Mouse (Mus musculus) limb, embryonic 11.5 days (tissue): ENCODE measurements around the gene Cilp. TPM values are rescaled to one million over a fixed set of nuclear protein-coding genes. Genes with fewer than 3 reads are reported as not detected.
"Not testable (repeated sequence)": the region's sequence is repeated elsewhere in the genome, so short reads cannot be mapped to it uniquely, and the experiment has no call there.

Experiments used
- ATAC-seq: fragments of 200-750 bp; cut with Nextera tagmentation; 2 replicates; pipeline ENCODE4 v1.8.0; 2017; ENCODE audit warnings: low read depth; ENCODE audit not compliant: insufficient number of reproducible peaks, low FRiP score, low TSS enrichment
- DNase-seq: peaks from one replicate; pipeline ENCODE4 v3.0.0-alpha.2; 2015; ENCODE audit warnings: low spot score
- H3K27ac ChIP-seq: fragments of 300-500 bp; sonication (generic); replicated peaks from 2 replicates; pipeline ENCODE4 v1.5.1; 2014; ENCODE audit warnings: low read depth, mild to moderate bottlenecking, low read length
- H3K27me3 ChIP-seq: fragments of 300-500 bp; sonication (generic); 2 replicates; pipeline ENCODE4 v1.6.1; 2014; ENCODE audit warnings: mild to moderate bottlenecking, low read length, mixed read lengths; ENCODE audit not compliant: control insufficient read depth, insufficient read depth
- H3K36me3 ChIP-seq: fragments of 300-500 bp; sonication (generic); 2 replicates; pipeline ENCODE4 v1.6.1; 2014; ENCODE audit warnings: mild to moderate bottlenecking, low read length, moderate library complexity, mixed read lengths; ENCODE audit not compliant: control insufficient read depth, insufficient read depth
- H3K4me1 ChIP-seq: fragments of 300-500 bp; sonication (generic); 2 replicates; pipeline ENCODE4 v1.6.1; 2014; ENCODE audit warnings: low read length, mixed read lengths; ENCODE audit not compliant: control insufficient read depth, insufficient read depth
- H3K4me2 ChIP-seq: fragments of 300-500 bp; sonication (generic); 2 replicates; pipeline ENCODE4 v1.6.1; 2014; ENCODE audit warnings: low read depth, mild to moderate bottlenecking, moderate library complexity; ENCODE audit not compliant: severe bottlenecking
- H3K4me3 ChIP-seq: fragments of 300-500 bp; sonication (generic); 2 replicates; pipeline ENCODE4 v1.5.1; 2014; ENCODE audit warnings: low read depth, low read length
- H3K9ac ChIP-seq: fragments of 300-500 bp; sonication (generic); 2 replicates; pipeline ENCODE4 v1.6.1; 2014; ENCODE audit warnings: mild to moderate bottlenecking, low read length
- H3K9me3 ChIP-seq: fragments of 300-500 bp; sonication (generic); 2 replicates; pipeline ENCODE4 v1.6.1; 2016; ENCODE audit warnings: low read length; ENCODE audit not compliant: control insufficient read depth
- WGBS: fragments of 180-500 bp; shearing (Covaris S2); extraction: QIAGEN DNeasy Blood & Tissue Kit; methylation state at CpG from one replicate; pipeline ENCODE4 v1.1.7; 2014; 5-methylcytosine and 5-hydroxymethylcytosine counted together
- polyA plus RNA-seq: library from polyadenylated mRNA; unstranded; fragments of >200 nt; fragmentation: Nextera tagmentation; extraction: Ambion mirVana; gene quantifications from 2 replicates; pipeline ENCODE4 v1.2.1, GENCODE M21; 2014

Gene Cilp
- polyA plus RNA-seq, 1 experiment from 2014 or later: 0.11 TPM

DNA sequence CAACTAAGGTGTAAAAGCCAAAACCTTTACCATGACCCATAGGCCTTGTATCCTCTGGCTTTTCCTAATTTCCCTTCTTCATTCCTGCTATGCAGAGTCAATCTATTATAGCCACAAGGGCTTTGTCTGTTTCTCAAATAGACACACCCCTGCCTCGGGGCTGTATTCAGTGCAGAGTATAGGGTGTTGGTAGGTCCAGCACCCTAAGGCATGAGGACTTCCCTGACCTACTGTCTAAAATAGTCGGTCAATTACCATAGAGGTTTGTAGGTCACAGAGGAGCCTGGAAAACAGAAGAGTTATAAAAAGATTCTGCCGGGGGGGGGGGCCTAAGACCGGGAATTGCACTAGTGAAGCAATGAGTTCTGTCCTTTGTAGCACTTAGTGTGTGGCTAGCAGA, 8.9 kb downstream of the Cilp start:
- Histone ChIP-seq H3K4me1 (no peaks in the 10 kb centered on the region), H3K4me2 (no peak overlapping the region)

DNA sequence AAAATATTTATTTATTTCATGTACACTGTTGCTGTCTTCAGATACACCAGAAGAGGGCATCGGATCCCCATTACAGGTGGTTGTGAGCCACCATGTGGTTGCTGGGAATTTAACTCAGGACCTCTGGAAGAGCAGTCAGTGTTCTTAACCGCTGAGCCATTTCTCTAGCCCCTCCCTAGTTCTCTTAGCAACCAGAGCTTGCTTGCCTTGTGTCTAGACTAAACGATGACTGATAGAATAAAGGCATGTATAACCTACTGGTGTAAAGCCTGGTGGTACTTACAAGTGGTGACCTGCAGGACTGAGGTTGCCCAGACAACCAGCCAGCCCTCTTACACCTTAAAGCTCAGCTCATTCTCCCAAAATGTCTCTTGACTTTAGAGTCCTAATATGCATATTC, 9.9 kb downstream of the Cilp start:
- H3K36me3 ChIP-seq, H3K4me3 ChIP-seq, DNase-seq, H3K4me2 ChIP-seq, H3K4me1 ChIP-seq, ATAC-seq, H3K9ac ChIP-seq, H3K9me3 ChIP-seq, H3K27ac ChIP-seq, H3K27me3 ChIP-seq: not testable (repeated sequence)
- 83% methylated on average over 3 of the region's 3 CpGs for WGBS

More for the DNA sequence above, 8.9 kb downstream of the Cilp start:
- DNase-seq: no peak
- 77% methylated on average over 4 of the region's 4 CpGs for WGBS
- Histone ChIP-seq H3K36me3 (no peaks in the 10 kb centered on the region), H3K9me3 (no peaks in the 10 kb centered on the region), H3K27ac (no peak overlapping the region), H3K27me3 (no peaks in the 10 kb centered on the region), H3K4me3 (no peak overlapping the region), H3K9ac (no peak overlapping the region)
- no peak for ATAC-seq

DNA sequence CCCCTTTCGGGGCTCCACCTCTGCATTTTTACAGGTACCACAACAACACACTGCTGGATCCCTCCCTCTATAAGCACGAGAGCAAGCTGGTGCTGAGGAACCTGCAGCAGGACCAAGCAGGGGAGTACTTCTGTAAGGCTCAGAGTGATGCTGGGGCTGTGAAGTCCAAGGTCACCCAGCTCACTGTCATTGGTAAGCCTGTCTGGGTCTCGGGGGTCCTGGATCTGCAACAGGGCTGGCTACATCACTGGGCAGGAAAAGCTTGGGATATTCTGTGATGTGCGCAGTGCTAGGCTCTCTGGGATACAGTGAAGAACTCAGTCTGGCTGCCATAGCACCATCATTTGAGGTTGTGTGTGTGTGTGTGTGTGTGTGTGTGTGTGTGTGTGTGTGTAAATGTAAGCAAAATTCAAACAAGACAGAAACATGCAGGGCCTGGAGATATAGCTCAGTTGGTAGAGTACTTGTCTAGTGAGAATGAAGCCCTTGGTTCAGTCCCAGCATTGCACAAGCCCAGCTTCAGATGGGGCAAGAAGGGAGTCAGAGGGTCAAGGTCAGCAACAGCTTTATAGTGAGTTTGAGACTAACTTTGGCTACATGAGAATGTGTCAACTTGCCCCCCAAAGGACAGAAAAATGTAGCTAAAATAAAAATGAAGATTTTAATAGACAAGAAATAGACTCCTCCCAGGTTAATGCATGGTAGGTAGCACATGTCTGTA, 11.0 kb downstream of the Cilp start:
- DNase-seq (no peak), ATAC-seq (no peak)

DNA sequence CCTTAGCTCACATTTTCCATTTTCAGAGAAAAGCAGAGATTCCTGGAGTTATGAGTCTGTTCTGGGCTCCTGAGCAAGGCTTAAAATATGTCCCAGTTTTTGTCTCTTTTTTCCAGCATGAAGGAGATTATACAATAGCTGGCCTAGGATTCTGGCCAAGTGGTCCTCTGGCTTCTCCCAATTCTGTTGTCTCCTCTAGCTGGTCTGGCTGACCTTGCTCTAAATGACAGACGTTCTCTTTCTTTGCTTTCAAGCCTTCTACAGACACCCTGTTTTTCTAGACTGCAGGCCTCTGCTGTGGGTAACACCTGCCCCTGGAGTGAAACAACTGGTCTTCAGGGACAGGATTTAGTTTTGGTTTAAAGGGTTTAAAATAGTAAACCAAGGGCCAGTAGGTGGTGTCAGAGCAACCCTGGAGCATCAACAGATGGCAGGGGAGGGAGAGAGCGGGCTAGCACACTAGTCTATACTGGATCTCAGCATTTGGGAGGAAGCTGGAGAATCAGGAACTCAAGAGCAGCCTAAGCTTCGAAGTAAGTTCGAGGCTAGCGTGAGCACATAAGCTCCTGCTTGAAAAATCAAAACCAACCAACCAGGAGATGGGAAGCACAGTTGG, 16.7 kb downstream of the Cilp start:
- no peaks in the 10 kb centered on the region for H3K4me1 ChIP-seq
- H3K9ac ChIP-seq: no peak overlapping the region
- H3K27me3 ChIP-seq: no peaks in the 10 kb centered on the region
- WGBS: 79% methylated on average over 5 of the region's 5 CpGs
- no peaks in the 10 kb centered on the region for H3K36me3 ChIP-seq
- no peak overlapping the region for H3K4me3 ChIP-seq
- ATAC-seq: no peak
- no peak for DNase-seq
- H3K9me3 ChIP-seq: no peaks in the 10 kb centered on the region
- H3K27ac ChIP-seq: no peak overlapping the region
- no peak overlapping the region for H3K4me2 ChIP-seq

More for the DNA sequence above, 11.0 kb downstream of the Cilp start:
- no peaks in the 10 kb centered on the region for H3K4me1 ChIP-seq
- 78% methylated on average over 4 of the region's 4 CpGs for WGBS
- H3K27me3 ChIP-seq: no peaks in the 10 kb centered on the region
- no peak overlapping the region for H3K9ac ChIP-seq
- H3K4me3 ChIP-seq: no peak overlapping the region
- no peaks in the 10 kb centered on the region for H3K9me3 ChIP-seq
- H3K4me2 ChIP-seq: no peak overlapping the region
- H3K36me3 ChIP-seq: no peaks in the 10 kb centered on the region
- H3K27ac ChIP-seq: no peak overlapping the region

GRCm38 (mm10) chr9:65283301-65283700, 18.3 kb downstream of the Cilp start:
- DNase-seq: peak; percentile 48
- WGBS: 3% methylated on average over 3 of the region's 3 CpGs

GRCm38 (mm10) chr9:65288252-65288651, 23.3 kb downstream of the Cilp start:
- H3K4me2 ChIP-seq, H3K4me1 ChIP-seq, H3K9ac ChIP-seq, H3K4me3 ChIP-seq, H3K9me3 ChIP-seq, ATAC-seq, DNase-seq, H3K27me3 ChIP-seq, H3K27ac ChIP-seq, H3K36me3 ChIP-seq: not testable (repeated sequence)
- 81% methylated on average over 5 of the region's 5 CpGs for WGBS

More at GRCm38 (mm10) chr9:65283301-65283700, 18.3 kb downstream of the Cilp start:
- Histone ChIP-seq H3K9me3 (no peaks in the 10 kb centered on the region), H3K27ac (no peak overlapping the region), H3K27me3 (no peaks in the 10 kb centered on the region), H3K36me3 (no peaks in the 10 kb centered on the region), H3K9ac (no peak overlapping the region), H3K4me3 (no peak overlapping the region), H3K4me2 (no peak overlapping the region), H3K4me1 (no peaks in the 10 kb centered on the region)
- ATAC-seq: no peak

DNA sequence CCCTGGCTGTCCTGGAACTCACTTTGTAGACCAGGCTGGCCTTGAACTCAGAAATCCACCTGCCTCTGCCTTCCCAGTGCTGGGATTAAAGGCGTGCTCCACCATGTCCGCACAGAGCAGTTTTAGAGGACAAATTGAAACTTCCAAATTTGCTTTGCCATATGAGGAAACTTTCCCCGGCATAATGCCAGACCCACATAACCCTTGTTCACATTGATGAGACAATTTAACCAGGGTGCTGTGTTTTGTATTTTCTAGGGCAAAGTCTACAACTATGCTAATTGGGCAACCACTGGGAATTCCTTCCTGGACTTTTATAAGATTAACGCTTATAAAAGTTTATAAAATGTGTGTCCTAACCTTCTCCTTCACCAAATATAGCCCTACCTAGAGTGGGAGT, 25.0 kb downstream of the Cilp start:
- Histone ChIP-seq H3K4me3 (no peak overlapping the region), H3K9me3 (no peaks in the 10 kb centered on the region), H3K36me3 (no peaks in the 10 kb centered on the region), H3K27ac (no peak overlapping the region), H3K9ac (no peak overlapping the region), H3K27me3 (no peaks in the 10 kb centered on the region), H3K4me1 (peaks cover 3% of the 10 kb centered on the region; the same call in 1 of the 2 replicates), H3K4me2 (no peak overlapping the region)
- DNase-seq (no peak), ATAC-seq (no peak)
- WGBS: 94% methylated on average over 4 of the region's 4 CpGs

DNA sequence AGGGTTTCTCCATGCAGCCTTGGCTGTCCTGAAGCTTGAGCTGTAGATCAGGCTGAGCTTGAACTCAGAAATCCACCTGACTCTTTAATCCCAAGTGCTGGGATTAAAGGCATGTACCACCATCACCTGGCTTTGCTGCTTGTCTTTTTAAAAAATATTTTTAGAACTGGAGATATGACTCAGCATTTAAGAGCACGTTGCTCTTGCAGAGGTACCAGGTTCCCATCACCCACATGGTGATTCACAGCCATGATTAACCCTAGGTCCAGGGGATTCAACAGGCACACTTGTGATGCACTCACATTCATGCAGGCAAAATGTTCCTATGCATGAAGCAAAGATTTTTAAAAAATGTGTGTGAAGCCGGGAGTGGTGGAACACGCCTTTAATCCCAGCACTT, 27.4 kb downstream of the Cilp start:
- Histone ChIP-seq H3K27me3 (no peaks in the 10 kb centered on the region), H3K9me3 (no peaks in the 10 kb centered on the region), H3K36me3 (no peaks in the 10 kb centered on the region; the same call in 1 of the 2 replicates), H3K4me3 (no peak overlapping the region), H3K4me2 (no peak overlapping the region), H3K9ac (no peak overlapping the region), H3K27ac (no peak overlapping the region), H3K4me1 (peaks cover 5% of the 10 kb centered on the region; the same call in 1 of the 2 replicates)
- no peak for DNase-seq
- 93% methylated on average over 3 of the region's 3 CpGs for WGBS
- ATAC-seq: no peak
